Mouse (Mus musculus): ENCODE measurements around the gene Slfn4. TPM values are rescaled to one million over a fixed set of nuclear protein-coding genes. Genes with fewer than 3 reads are reported as not detected.

Slfn4 gene
- polyA plus RNA-seq, 1 experiment from 2014 or later, result 0.16 TPM

- H3K4me3 ChIP-seq (ENCODE audit: low read length), result no peak overlapping the region
- no peak overlapping the region for H3K4me2 ChIP-seq (ENCODE audit: low read depth, low read length)
- no peaks in the 10 kb centered on the region for H3K9me3 ChIP-seq (ENCODE audit: control insufficient read depth, low read length)
- H3K27ac ChIP-seq (ENCODE audit: low read length), result no peak overlapping the region
- H3K27me3 ChIP-seq (replicated peaks; ENCODE audit: control insufficient read depth, insufficient read depth, low read length), result no peaks in the 10 kb centered on the region
- H3K9ac ChIP-seq (ENCODE audit: low read depth, low read length), result no peak overlapping the region
- WGBS, result 94% methylated on average over 2 of the region's 2 CpGs
- ATAC-seq, result no peak
- no peaks in the 10 kb centered on the region for H3K4me1 ChIP-seq (ENCODE audit: control insufficient read depth, insufficient read depth, low read length)
- H3K36me3 ChIP-seq (ENCODE audit: control insufficient read depth, insufficient read depth, low read length), result no peaks in the 10 kb centered on the region
Measured at GRCm38 (mm10) chr11:83238389-83238788, 63.4 kb downstream of the Slfn4 start.

GRCm38 (mm10) chr11:83239811-83240210, 64.8 kb downstream of the Slfn4 start:
- H3K9me3 ChIP-seq (ENCODE audit: control insufficient read depth, low read length), result no peaks in the 10 kb centered on the region
- H3K9ac ChIP-seq (ENCODE audit: low read depth, low read length), result no peak overlapping the region
- no peak overlapping the region for H3K4me2 ChIP-seq (ENCODE audit: low read depth, low read length)
- no peak overlapping the region for H3K27ac ChIP-seq (ENCODE audit: low read length)
- H3K36me3 ChIP-seq (ENCODE audit: control insufficient read depth, insufficient read depth, low read length), result no peaks in the 10 kb centered on the region
- no peaks in the 10 kb centered on the region for H3K4me1 ChIP-seq (ENCODE audit: control insufficient read depth, insufficient read depth, low read length)
- H3K27me3 ChIP-seq (replicated peaks; ENCODE audit: control insufficient read depth, insufficient read depth, low read length), result no peaks in the 10 kb centered on the region
- no peak for ATAC-seq
- H3K4me3 ChIP-seq (ENCODE audit: low read length), result no peak overlapping the region
- WGBS, result 21% methylated on average over 2 of the region's 2 CpGs

Other genes with a start within 250 kb of the Slfn4 start
- 1.5 and 1.8 TPM in 2 replicates for gene Slfn5, start 223.8 kb upstream of the Slfn4 start, polyA plus RNA-seq (2015; fragmentation: Nextera tagmentation; extraction: Ambion mirVana)
- 12.2 and 14.1 TPM in 2 replicates for gene Slfn9, start 183.4 kb upstream of the Slfn4 start, polyA plus RNA-seq (2015; fragmentation: Nextera tagmentation; extraction: Ambion mirVana)
- 0.53 and 0.59 TPM in 2 replicates for gene Slfn8, start 154.4 kb upstream of the Slfn4 start, polyA plus RNA-seq (2015; fragmentation: Nextera tagmentation; extraction: Ambion mirVana)
- 6.1 and 6.9 TPM in 2 replicates for gene Slfn2, start 110.1 kb upstream of the Slfn4 start, polyA plus RNA-seq (2015; fragmentation: Nextera tagmentation; extraction: Ambion mirVana)
- 0.58 and 0.70 TPM in 2 replicates for gene Slfn1, start 58.3 kb upstream of the Slfn4 start, polyA plus RNA-seq (2015; fragmentation: Nextera tagmentation; extraction: Ambion mirVana)
- 0.72 and 0.95 TPM in 2 replicates for gene Slfn3, start 16.1 kb downstream of the Slfn4 start, polyA plus RNA-seq (2015; fragmentation: Nextera tagmentation; extraction: Ambion mirVana)
- 0.37 and 0.73 TPM in 2 replicates for gene Slfn14, start 111.5 kb downstream of the Slfn4 start, polyA plus RNA-seq (2015; fragmentation: Nextera tagmentation; extraction: Ambion mirVana)
- gene Ap2b1, start 123.8 kb downstream of the Slfn4 start, polyA plus RNA-seq (2015; fragmentation: Nextera tagmentation; extraction: Ambion mirVana), result 46.3 and 49.1 TPM in 2 replicates
- 15.3 and 16.2 TPM in 2 replicates for gene Pex12, start 127.4 kb downstream of the Slfn4 start, polyA plus RNA-seq (2015; fragmentation: Nextera tagmentation; extraction: Ambion mirVana)
- gene Rasl10b, start 234.0 kb downstream of the Slfn4 start, polyA plus RNA-seq (2015; fragmentation: Nextera tagmentation; extraction: Ambion mirVana), result 0.39 and 0.50 TPM in 2 replicates